Mouse (Mus musculus): Measurements from ENCODE around the gene Olfr978.
"Not testable (repeated sequence)": the region's sequence is repeated elsewhere in the genome, so short reads cannot be mapped to it uniquely, and the experiment has no call there.

The Olfr978 gene

GRCm38 (mm10) chr9:39991813-39992212, at the start of gene Olfr978:
Olfr978 (plus strand) TSS chr9:39992113.
- in situ Hi-C loops (cut with MboI; ENCODE audit: low pct_unique_long_range_greater_than_20kb in 1 of 2, low sequenced_read_pairs in 2 of 2, unreplicated experiment in 1 of 2), result no loop called here

DNA sequence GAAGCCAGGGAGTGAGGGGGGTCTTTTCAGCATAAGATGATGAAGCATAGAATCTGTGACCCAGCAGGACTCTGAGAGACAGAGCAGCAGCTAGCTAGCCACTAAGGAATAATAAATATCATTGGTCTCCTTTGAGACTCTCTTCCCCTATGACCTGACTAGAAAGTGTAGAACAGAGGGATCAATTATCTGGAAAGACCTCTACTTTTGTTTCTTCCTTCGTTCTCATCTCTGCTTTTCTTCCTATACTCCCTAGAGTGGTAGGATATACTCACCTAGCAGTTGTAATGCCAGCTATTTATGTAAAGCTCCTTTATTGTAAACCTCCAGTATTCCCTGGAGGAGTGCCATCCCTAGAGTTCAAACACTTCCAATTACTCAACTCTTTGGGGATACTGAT, 40.0 kb upstream of the Olfr978 start, which contains the start of gene Olfr975:
Gene Olfr975, minus strand, starts transcription at position 101 of the 400 bp plus-strand sequence.
- in situ Hi-C loops (cut with MboI; ENCODE audit: low pct_unique_long_range_greater_than_20kb in 1 of 2, low sequenced_read_pairs in 2 of 2, unreplicated experiment in 1 of 2), result no loop called here

GRCm38 (mm10) chr9:39961033-39961432, 30.9 kb upstream of the Olfr978 start, which contains the start of gene Olfr976:
Olfr976 (minus strand) TSS chr9:39961133.
- in situ Hi-C loops (cut with MboI; ENCODE audit: low pct_unique_long_range_greater_than_20kb in 1 of 2, low sequenced_read_pairs in 2 of 2, unreplicated experiment in 1 of 2), result not testable (repeated sequence)

- in situ Hi-C loops (cut with MboI; ENCODE audit: low pct_unique_long_range_greater_than_20kb in 1 of 2, low sequenced_read_pairs in 2 of 2, unreplicated experiment in 1 of 2), result not testable (repeated sequence)
Observed at GRCm38 (mm10) chr9:39976581-39977145, 15.2 kb upstream of the Olfr978 start.

- in situ Hi-C loops (cut with MboI; ENCODE audit: low pct_unique_long_range_greater_than_20kb in 1 of 2, low sequenced_read_pairs in 2 of 2, unreplicated experiment in 1 of 2), result no loop called here
Observed at GRCm38 (mm10) chr9:40003365-40003764, 11.5 kb downstream of the Olfr978 start, which contains the start of gene Olfr979. Olfr979 (minus strand) TSS chr9:40003465.

DNA sequence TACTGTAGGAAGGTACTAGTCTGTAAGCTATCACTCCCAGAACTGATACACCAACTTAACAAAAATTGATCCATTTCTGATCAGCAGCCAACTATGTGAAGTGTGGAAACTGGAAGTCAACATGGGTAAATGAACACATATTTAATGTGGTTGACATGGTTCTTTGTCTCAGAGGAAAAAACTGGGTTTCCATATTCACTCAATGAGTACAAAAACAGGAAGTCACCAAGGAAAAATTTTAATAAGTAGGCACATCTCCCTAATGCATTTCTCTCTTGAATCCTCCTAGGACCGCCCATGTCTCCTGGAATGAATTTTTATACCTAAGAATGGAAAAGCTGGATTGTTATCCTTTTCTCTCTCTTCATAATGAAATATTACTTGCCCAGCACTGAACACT, 17.6 kb downstream of the Olfr978 start, which contains the start of gene Olfr980:
Gene Olfr980, minus strand, starts transcription at position 101 of the 400 bp plus-strand sequence.
- in situ Hi-C loops (cut with MboI; ENCODE audit: low pct_unique_long_range_greater_than_20kb in 1 of 2, low sequenced_read_pairs in 2 of 2, unreplicated experiment in 1 of 2), result no loop called here

DNA sequence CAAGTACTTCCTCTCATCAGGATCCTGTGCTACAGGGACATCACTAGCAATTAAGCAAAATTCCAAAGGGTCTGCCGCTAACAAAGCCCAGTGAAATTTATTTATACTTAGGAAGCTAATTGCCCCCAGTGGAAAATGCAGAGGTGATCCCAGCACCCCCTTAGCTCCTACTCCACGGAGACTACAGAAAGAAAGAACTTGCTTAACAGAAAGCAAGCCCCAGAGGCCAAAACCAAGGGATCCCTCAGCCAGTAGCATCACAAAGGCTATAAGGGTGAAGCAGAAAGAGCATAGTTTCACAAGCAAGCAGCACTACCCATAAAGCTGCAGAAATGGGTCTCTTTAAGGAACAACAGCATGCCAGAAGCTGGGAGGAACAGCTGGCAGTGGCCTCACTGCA, 29.3 kb downstream of the Olfr978 start, which contains the start of gene Olfr981:
Gene Olfr981, plus strand, starts transcription at position 301 of the 400 bp plus-strand sequence.
- in situ Hi-C loops (cut with MboI; ENCODE audit: low pct_unique_long_range_greater_than_20kb in 1 of 2, low sequenced_read_pairs in 2 of 2, unreplicated experiment in 1 of 2), result no loop called here
